Mouse (Mus musculus) ES-E14 (cell line): ENCODE measurements around the gene Zfp341. TPM values are rescaled to one million over a fixed set of nuclear protein-coding genes. Genes with fewer than 3 reads are reported as not detected.

Experiments used
- DNase-seq: peaks from one replicate; pipeline ENCODE4 v3.0.0-alpha.2; 2013; ENCODE audit warnings: low read depth, low spot score
- H3K27ac ChIP-seq: 2 replicates; pipeline ENCODE4 v1.5.1; 2012; ENCODE audit warnings: low read depth, mild to moderate bottlenecking, low read length, moderate library complexity, mixed read lengths; ENCODE audit not compliant: poor library complexity, insufficient read depth, severe bottlenecking
- H3K36me3 ChIP-seq: 2 replicates; pipeline ENCODE4 v1.6.1; 2012; ENCODE audit warnings: mild to moderate bottlenecking, low read length, moderate library complexity, mixed read lengths; ENCODE audit not compliant: control insufficient read depth, poor library complexity, insufficient read depth, severe bottlenecking
- H3K4me1 ChIP-seq, 2 experiments: fragments of 150-350 bp in 1 of 2; sonication (generic) in 1 of 2; 2 replicates each; pipeline ENCODE4 v1.6.1; 2012; ENCODE audit warnings: low read length in 2 of 2, mild to moderate bottlenecking in 1 of 2, mixed read lengths in 1 of 2; ENCODE audit not compliant: control insufficient read depth in 2 of 2, insufficient read depth in 2 of 2, poor library complexity in 1 of 2
- H3K4me3 ChIP-seq, 2 experiments: fragments of 150-350 bp in 1 of 2; sonication (generic) in 1 of 2; 2 replicates each; pipeline ENCODE4 v1.5.1; 2012; ENCODE audit warnings: low read length in 2 of 2, low read depth in 1 of 2, mild to moderate bottlenecking in 1 of 2, mixed read lengths in 1 of 2; ENCODE audit not compliant: insufficient read depth in 1 of 2, poor library complexity in 1 of 2, severe bottlenecking in 1 of 2
- H3K9ac ChIP-seq: 2 replicates; pipeline ENCODE4 v1.6.1; 2012; ENCODE audit warnings: low read depth, mild to moderate bottlenecking, low read length, mixed read lengths; ENCODE audit not compliant: poor library complexity, insufficient read depth, severe bottlenecking
- H3K9me3 ChIP-seq: fragments of 150-350 bp; sonication (generic); 2 replicates; pipeline ENCODE4 v1.6.1; 2012; ENCODE audit warnings: low read depth, mild to moderate bottlenecking, low read length; ENCODE audit not compliant: control insufficient read depth, insufficient read depth
- CHD2 ChIP-seq: IDR thresholded peaks from 2 replicates; pipeline ENCODE4 v1.6.1; 2014; ENCODE audit warnings: mild to moderate bottlenecking, low read depth, low read length, inconsistent platforms
- HCFC1 ChIP-seq: IDR thresholded peaks from 2 replicates; pipeline ENCODE4 v1.6.1; 2012; ENCODE audit warnings: low read length, inconsistent platforms, borderline replicate concordance; ENCODE audit not compliant: insufficient read depth
- MAFK ChIP-seq: IDR thresholded peaks from 2 replicates; pipeline ENCODE4 v1.6.1; 2014; ENCODE audit warnings: mild to moderate bottlenecking, low read depth, low read length, inconsistent platforms; ENCODE audit not compliant: insufficient read depth
- ZC3H11A ChIP-seq: IDR thresholded peaks from 2 replicates; pipeline ENCODE4 v1.6.1; 2012; ENCODE audit warnings: low read depth, mild to moderate bottlenecking, inconsistent platforms, low read length, borderline replicate concordance
- ZNF384 ChIP-seq: IDR thresholded peaks from 2 replicates; pipeline ENCODE4 v1.6.1; 2012; ENCODE audit warnings: low read depth, low read length, inconsistent platforms
- in situ Hi-C, 2 experiments: fragments of 600-800 bp; cut with MboI; formaldehyde crosslinking; loops; one replicate each; pipeline ENCODE4 v1.15.1; 2025; ENCODE audit warnings: low sequenced_read_pairs in 2 of 2, inconsistent platforms in 1 of 2; ENCODE audit not compliant: unreplicated experiment in 2 of 2
- total RNA-seq: library from RNA; depleted of rRNA; stranded (reverse); fragments of 300-350 nt; gene quantifications from 2 replicates; pipeline ENCODE4 v1.2.3, GENCODE M21; 2012

Gene Zfp341
- total RNA-seq, 1 experiment = 3.2 TPM

DNA sequence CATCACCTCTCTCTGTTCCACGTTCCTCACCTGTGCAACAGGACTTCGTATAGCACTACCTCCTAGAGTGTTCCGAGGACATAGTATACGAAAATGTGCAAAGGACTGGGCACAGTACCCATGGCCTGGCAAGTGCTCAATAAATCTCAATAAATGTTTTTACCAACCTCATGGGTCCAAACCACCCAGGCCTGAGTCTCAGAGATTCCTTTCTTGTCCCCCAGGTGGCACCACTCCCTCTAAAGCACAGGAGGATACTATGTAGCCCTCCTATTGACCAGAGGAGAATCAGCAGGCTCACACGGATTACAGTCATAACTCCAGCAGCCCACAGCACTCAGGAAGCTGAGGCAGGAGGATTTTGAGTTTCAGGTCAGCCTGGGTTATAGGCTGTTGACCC, 33.5 kb downstream of the Zfp341 start:
- H3K27ac ChIP-seq = no peak overlapping the region
- H3K9me3 ChIP-seq = no peaks in the 10 kb centered on the region
- H3K4me3 ChIP-seq = no peak overlapping the region
- H3K4me1 ChIP-seq = peaks cover 5 to 13% of the 10 kb centered on the region in 2 experiments; a peak in 2 of 4 replicates
- DNase-seq = peak; percentile 41
- H3K9ac ChIP-seq = no peak overlapping the region
- in situ Hi-C loops = no loop called here
- TF ChIP-seq HCFC1 (no peak), MAFK (no peak), ZNF384 (no peak), ZC3H11A (no peak), CHD2 (no peak)
- peaks cover 3% of the 10 kb centered on the region; the same call in 1 of the 2 replicates for H3K36me3 ChIP-seq

GRCm38 (mm10) chr2:154648086-154648485, 35.0 kb downstream of the Zfp341 start:
- no peak overlapping the region for H3K9ac ChIP-seq
- DNase-seq = peak; percentile 62
- TF ChIP-seq HCFC1 (no peak), ZNF384 (no peak), ZC3H11A (no peak), MAFK (no peak), CHD2 (no peak; the same call in 1 of the 2 replicates)
- no peaks in the 10 kb centered on the region for H3K9me3 ChIP-seq
- no peak overlapping the region for H3K4me3 ChIP-seq
- H3K27ac ChIP-seq = no peak overlapping the region
- in situ Hi-C loops = no loop called here
- peaks cover 5 to 13% of the 10 kb centered on the region in 2 experiments; a peak in 2 of 4 replicates for H3K4me1 ChIP-seq
- H3K36me3 ChIP-seq = peaks cover 3% of the 10 kb centered on the region; the same call in 1 of the 2 replicates

DNA sequence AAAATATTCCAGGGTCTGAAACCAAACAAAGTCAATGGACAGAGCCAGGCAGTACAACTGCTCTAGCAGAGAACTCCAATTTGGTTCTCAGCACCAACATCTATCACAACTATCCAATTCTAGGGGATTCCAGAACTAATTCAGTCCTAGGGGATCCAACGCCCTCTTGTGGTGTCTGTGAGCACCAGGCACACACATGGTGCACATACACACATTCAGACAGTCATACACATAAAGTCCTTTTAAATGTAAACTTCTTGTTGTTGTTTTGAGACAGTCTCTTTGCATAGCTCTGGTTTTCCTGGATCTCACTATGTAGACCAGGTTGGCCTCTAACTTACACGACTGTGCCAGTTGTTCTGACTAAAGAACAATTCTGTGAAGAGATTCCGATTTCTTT, 37.3 kb downstream of the Zfp341 start:
- H3K9me3 ChIP-seq = no peaks in the 10 kb centered on the region
- peaks cover 5 to 9% of the 10 kb centered on the region in 2 experiments; a peak in 2 of 4 replicates for H3K4me1 ChIP-seq
- no peak overlapping the region for H3K27ac ChIP-seq
- no peak for TF ChIP-seq ZNF384
- TF ChIP-seq MAFK = no peak
- TF ChIP-seq CHD2 = no peak
- no peak for TF ChIP-seq HCFC1
- no peak for TF ChIP-seq ZC3H11A
- H3K4me3 ChIP-seq = no peak overlapping the region
- no peaks in the 10 kb centered on the region for H3K36me3 ChIP-seq
- no peak overlapping the region for H3K9ac ChIP-seq
- in situ Hi-C loops = no loop called here
- no peak for DNase-seq

DNA sequence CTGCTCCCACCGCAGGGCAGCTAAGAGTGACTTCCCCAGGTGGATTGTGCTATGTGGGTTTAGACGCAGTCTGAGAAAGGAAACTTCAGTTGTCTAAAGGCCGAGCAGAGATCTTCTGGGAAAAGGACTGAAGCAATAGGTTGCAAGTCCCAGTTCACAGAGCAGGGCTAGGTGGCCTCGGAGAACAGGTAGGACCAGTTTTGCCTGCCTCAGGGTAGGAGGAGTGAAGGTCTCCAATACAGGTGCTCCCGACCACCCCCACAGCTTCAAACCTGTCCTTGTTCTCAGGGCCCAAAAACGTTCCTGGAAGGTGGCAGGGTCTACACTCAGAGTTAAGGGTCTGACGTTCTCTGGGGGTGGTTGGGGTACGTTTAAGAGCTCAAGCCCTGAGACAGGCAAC, 38.3 kb downstream of the Zfp341 start, which contains the start of gene Chmp4b:
TSS of gene Chmp4b (plus strand) at position 343 of the 400 bp plus-strand sequence.
- H3K4me1 ChIP-seq = peaks cover 5% of the 10 kb centered on the region in 2 experiments; a peak in 2 of 4 replicates
- H3K27ac ChIP-seq = peak within 1 kb of the TSS; percentile 72
- in situ Hi-C loops = no loop called here
- no peak within 1 kb of the TSS for H3K9ac ChIP-seq
- H3K36me3 ChIP-seq = no peaks in the 10 kb centered on the region
- TF ChIP-seq CHD2 = no peak; the same call in 1 of the 2 replicates
- no peak for TF ChIP-seq ZC3H11A
- no peak for TF ChIP-seq ZNF384
- TF ChIP-seq HCFC1 = no peak
- TF ChIP-seq MAFK = no peak
- H3K9me3 ChIP-seq = no peaks in the 10 kb centered on the region
- peak within 1 kb of the TSS in 1 of 2 experiments; percentile 4; a peak in 1 of 4 replicates for H3K4me3 ChIP-seq
- DNase-seq = no peak
